Mouse (Mus musculus): Measurements from ENCODE around the gene Cnr1. TPM values are rescaled to one million over a fixed set of nuclear protein-coding genes. Genes with fewer than 3 reads are reported as not detected.
A peak's percentile ranks its signal among the peaks of the same experiment; 100 is the strongest.

Cnr1 gene
- polyA plus RNA-seq, 1 experiment = 55.0 TPM

- TF ChIP-seq POLR2A (IDR thresholded peaks at IDR 0.05; ENCODE audit: extremely low read depth, insufficient read depth, low read length) (no peak), CTCF (IDR thresholded peaks at IDR 0.05; ENCODE audit: extremely low read depth, insufficient read depth, low read length) (no peak)
- Histone ChIP-seq H3K4me1 (ENCODE audit: control insufficient read depth, insufficient read depth, low read length) (no peaks in the 10 kb centered on the region), H3K4me3 (ENCODE audit: insufficient read depth, low read length) (no peak overlapping the region), H3K27ac (ENCODE audit: insufficient read depth, low read length) (no peak overlapping the region)
These were observed 19.6 kb upstream of the Cnr1 start for GRCm38 (mm10) chr4:33904826-33905225.

- H3K4me3 ChIP-seq (ENCODE audit: insufficient read depth, low read length) = no peak overlapping the region
- H3K27ac ChIP-seq (ENCODE audit: insufficient read depth, low read length) = no peak overlapping the region
- H3K4me1 ChIP-seq (ENCODE audit: control insufficient read depth, insufficient read depth, low read length) = no peaks in the 10 kb centered on the region
- TF ChIP-seq POLR2A (IDR thresholded peaks at IDR 0.05; ENCODE audit: extremely low read depth, insufficient read depth, low read length) (no peak), CTCF (IDR thresholded peaks at IDR 0.05; ENCODE audit: extremely low read depth, insufficient read depth, low read length) (no peak)
These were observed 15.6 kb upstream of the Cnr1 start for GRCm38 (mm10) chr4:33908786-33909185.

- Histone ChIP-seq H3K4me1 (ENCODE audit: control insufficient read depth, insufficient read depth, low read length) (0 out of 2 replicates have a peak, but pooled peaks cover under 1% of the 10 kb centered on the region), H3K27ac (ENCODE audit: insufficient read depth, low read length) (no peak overlapping the region), H3K4me3 (ENCODE audit: insufficient read depth, low read length) (no peak overlapping the region)
- TF ChIP-seq POLR2A (IDR thresholded peaks at IDR 0.05; ENCODE audit: extremely low read depth, insufficient read depth, low read length) (no peak), CTCF (IDR thresholded peaks at IDR 0.05; ENCODE audit: extremely low read depth, insufficient read depth, low read length) (no peak)
These were observed 8.7 kb upstream of the Cnr1 start for GRCm38 (mm10) chr4:33915730-33916129.

GRCm38 (mm10) chr4:33920807-33921206 is 3.6 kb upstream of the Cnr1 start:
- H3K27ac ChIP-seq (ENCODE audit: insufficient read depth, low read length) = no peak overlapping the region
- H3K4me1 ChIP-seq (ENCODE audit: control insufficient read depth, insufficient read depth, low read length) = peaks cover 3% of the 10 kb centered on the region; the same call in 1 of the 2 replicates
- H3K4me3 ChIP-seq (ENCODE audit: insufficient read depth, low read length) = no peak overlapping the region
- TF ChIP-seq CTCF (IDR thresholded peaks at IDR 0.05; ENCODE audit: extremely low read depth, insufficient read depth, low read length) = no peak
- TF ChIP-seq POLR2A (IDR thresholded peaks at IDR 0.05; ENCODE audit: extremely low read depth, insufficient read depth, low read length) = peak; percentile 33; the same call in 1 of the 2 replicates

GRCm38 (mm10) chr4:33923151-33923760 is 1.1 kb upstream of the Cnr1 start:
- Histone ChIP-seq H3K4me1 (ENCODE audit: control insufficient read depth, insufficient read depth, low read length) (peaks cover 3% of the 10 kb centered on the region; the same call in 1 of the 2 replicates), H3K27ac (ENCODE audit: insufficient read depth, low read length) (peak overlapping the region; percentile 95), H3K4me3 (ENCODE audit: insufficient read depth, low read length) (peak overlapping the region; percentile 70)
- TF ChIP-seq CTCF (IDR thresholded peaks at IDR 0.05; ENCODE audit: extremely low read depth, insufficient read depth, low read length) = no peak
- no peak for TF ChIP-seq POLR2A (IDR thresholded peaks at IDR 0.05; ENCODE audit: extremely low read depth, insufficient read depth, low read length)

- Histone ChIP-seq H3K4me1 (ENCODE audit: control insufficient read depth, insufficient read depth, low read length) (peaks cover 3% of the 10 kb centered on the region; the same call in 1 of the 2 replicates), H3K27ac (ENCODE audit: insufficient read depth, low read length) (peak overlapping the region; percentile 95), H3K4me3 (ENCODE audit: insufficient read depth, low read length) (peak overlapping the region; percentile 70)
- TF ChIP-seq CTCF (IDR thresholded peaks at IDR 0.05; ENCODE audit: extremely low read depth, insufficient read depth, low read length) (no peak), POLR2A (IDR thresholded peaks at IDR 0.05; ENCODE audit: extremely low read depth, insufficient read depth, low read length) (peak; percentile 12; the same call in 1 of the 2 replicates)
These were observed 596 bp upstream of the Cnr1 start for GRCm38 (mm10) chr4:33923761-33924233.

- peak overlapping the region; percentile 70 for H3K4me3 ChIP-seq (ENCODE audit: insufficient read depth, low read length)
- peak overlapping the region; percentile 84 for H3K27ac ChIP-seq (ENCODE audit: insufficient read depth, low read length)
- TF ChIP-seq POLR2A (IDR thresholded peaks at IDR 0.05; ENCODE audit: extremely low read depth, insufficient read depth, low read length) (no peak), CTCF (IDR thresholded peaks at IDR 0.05; ENCODE audit: extremely low read depth, insufficient read depth, low read length) (no peak)
- peaks cover 3% of the 10 kb centered on the region; the same call in 1 of the 2 replicates for H3K4me1 ChIP-seq (ENCODE audit: control insufficient read depth, insufficient read depth, low read length)
These were observed 474 bp downstream of the Cnr1 start for GRCm38 (mm10) chr4:33924889-33925245.

- TF ChIP-seq CTCF (IDR thresholded peaks at IDR 0.05; ENCODE audit: extremely low read depth, insufficient read depth, low read length) = no peak
- no peak for TF ChIP-seq POLR2A (IDR thresholded peaks at IDR 0.05; ENCODE audit: extremely low read depth, insufficient read depth, low read length)
- Histone ChIP-seq H3K4me1 (ENCODE audit: control insufficient read depth, insufficient read depth, low read length) (peaks cover 3% of the 10 kb centered on the region; the same call in 1 of the 2 replicates), H3K4me3 (ENCODE audit: insufficient read depth, low read length) (peak overlapping the region; percentile 70), H3K27ac (ENCODE audit: insufficient read depth, low read length) (no peak overlapping the region)
These were observed 1.1 kb downstream of the Cnr1 start for GRCm38 (mm10) chr4:33925489-33925888.

GRCm38 (mm10) chr4:33926010-33926409 is 1.6 kb downstream of the Cnr1 start:
- Histone ChIP-seq H3K4me1 (ENCODE audit: control insufficient read depth, insufficient read depth, low read length) (peaks cover 1% of the 10 kb centered on the region; the same call in 1 of the 2 replicates), H3K4me3 (ENCODE audit: insufficient read depth, low read length) (peak overlapping the region; percentile 70), H3K27ac (ENCODE audit: insufficient read depth, low read length) (peak overlapping the region; percentile 69; the same call in 1 of the 2 replicates)
- TF ChIP-seq POLR2A (IDR thresholded peaks at IDR 0.05; ENCODE audit: extremely low read depth, insufficient read depth, low read length) = no peak
- no peak for TF ChIP-seq CTCF (IDR thresholded peaks at IDR 0.05; ENCODE audit: extremely low read depth, insufficient read depth, low read length)

GRCm38 (mm10) chr4:33926730-33927263 is 2.4 kb downstream of the Cnr1 start:
- Histone ChIP-seq H3K27ac (ENCODE audit: insufficient read depth, low read length) (peak overlapping the region; percentile 70), H3K4me3 (ENCODE audit: insufficient read depth, low read length) (peak overlapping the region; percentile 70), H3K4me1 (ENCODE audit: control insufficient read depth, insufficient read depth, low read length) (no peaks in the 10 kb centered on the region; the same call in 1 of the 2 replicates)
- no peak for TF ChIP-seq CTCF (IDR thresholded peaks at IDR 0.05; ENCODE audit: extremely low read depth, insufficient read depth, low read length)
- TF ChIP-seq POLR2A (IDR thresholded peaks at IDR 0.05; ENCODE audit: extremely low read depth, insufficient read depth, low read length) = 0 out of 2 replicates have a peak, but pooled peaks have one; percentile 49
